Mouse (Mus musculus) kidney, embryonic 14.5 days (tissue): ENCODE results near the gene Engase. TPM values are rescaled to one million over a fixed set of nuclear protein-coding genes. Genes with fewer than 3 reads are reported as not detected.

Source experiments
- ATAC-seq: fragments of 200-750 bp; cut with Nextera tagmentation; 2 replicates; pipeline ENCODE4 v1.8.0; 2017; ENCODE audit warnings: moderate number of reproducible peaks, mild to moderate bottlenecking, moderate TSS enrichment, moderate library complexity; ENCODE audit not compliant: low FRiP score, low TSS enrichment
- H3K27ac ChIP-seq: fragments of 300-500 bp; sonication (generic); 2 replicates; pipeline ENCODE4 v1.5.1; 2014; ENCODE audit warnings: low read depth, mild to moderate bottlenecking, low read length, moderate library complexity, mixed read lengths
- H3K27me3 ChIP-seq: fragments of 300-500 bp; sonication (generic); 2 replicates; pipeline ENCODE4 v1.6.1; 2014; ENCODE audit warnings: mild to moderate bottlenecking, low read length; ENCODE audit not compliant: control insufficient read depth, insufficient read depth
- H3K36me3 ChIP-seq: fragments of 300-500 bp; sonication (generic); 2 replicates; pipeline ENCODE4 v1.6.1; 2014; ENCODE audit warnings: low read length, mixed read lengths; ENCODE audit not compliant: control insufficient read depth, insufficient read depth
- H3K4me1 ChIP-seq: fragments of 300-500 bp; sonication (generic); 2 replicates; pipeline ENCODE4 v1.6.1; 2014; ENCODE audit warnings: low read length, mixed read lengths; ENCODE audit not compliant: control insufficient read depth, insufficient read depth
- H3K4me2 ChIP-seq: fragments of 300-500 bp; sonication (generic); replicated peaks from 2 replicates; pipeline ENCODE4 v1.6.1; 2014; ENCODE audit warnings: low read depth, mild to moderate bottlenecking, low read length
- H3K4me3 ChIP-seq: fragments of 300-500 bp; sonication (generic); 2 replicates; pipeline ENCODE4 v1.5.1; 2014; ENCODE audit warnings: mild to moderate bottlenecking, low read length
- H3K9ac ChIP-seq: fragments of 300-500 bp; sonication (generic); 2 replicates; pipeline ENCODE4 v1.6.1; 2014; ENCODE audit warnings: low read depth, mild to moderate bottlenecking, low read length, moderate library complexity
- H3K9me3 ChIP-seq: fragments of 300-500 bp; sonication (generic); 2 replicates; pipeline ENCODE4 v1.6.1; 2016; ENCODE audit warnings: low read length; ENCODE audit not compliant: control insufficient read depth
- WGBS: fragments of 180-500 bp; shearing (Covaris S2); extraction: QIAGEN DNeasy Blood & Tissue Kit; methylation state at CpG from one replicate; pipeline ENCODE4 v1.1.7; 2014; 5-methylcytosine and 5-hydroxymethylcytosine counted together
- polyA plus RNA-seq: library from polyadenylated mRNA; unstranded; fragments of >200 nt; fragmentation: Nextera tagmentation; extraction: Ambion mirVana; gene quantifications from 2 replicates; pipeline ENCODE4 v1.2.1, GENCODE M21; 2014

Gene Engase
- polyA plus RNA-seq, 1 experiment from 2014 or later: 9.7 TPM

DNA sequence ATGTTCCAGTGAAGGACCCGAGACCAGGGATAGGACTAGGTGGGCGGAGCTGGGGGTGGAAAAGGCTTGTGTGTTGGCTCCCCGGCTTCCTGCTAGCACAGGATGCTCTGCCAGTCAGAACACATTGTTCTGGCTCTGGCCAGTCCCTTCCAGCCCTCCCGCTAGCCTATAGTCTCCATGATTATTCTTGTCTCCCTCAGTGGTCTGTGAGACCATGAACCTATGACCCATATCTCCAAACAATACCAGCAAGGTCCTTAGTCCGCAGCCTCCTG is 27.5 kb downstream of the Engase start:
- ATAC-seq: no peak
- Histone ChIP-seq H3K9me3 (no peaks in the 10 kb centered on the region), H3K36me3 (no peaks in the 10 kb centered on the region), H3K4me3 (no peak overlapping the region), H3K4me2 (no peak overlapping the region), H3K27ac (no peak overlapping the region), H3K9ac (no peak overlapping the region), H3K27me3 (peaks cover 26% of the 10 kb centered on the region), H3K4me1 (0 out of 2 replicates have a peak, but pooled peaks cover 9% of the 10 kb centered on the region)
- 73% methylated on average over 5 of the region's 5 CpGs for WGBS

GRCm38 (mm10) chr11:118507095-118507494 is 30.5 kb downstream of the Engase start:
- 73% methylated on average over 6 of the region's 6 CpGs for WGBS
- no peak for ATAC-seq
- no peak overlapping the region for H3K9ac ChIP-seq

GRCm38 (mm10) chr11:118507904-118508303 is 31.3 kb downstream of the Engase start:
- H3K4me1 ChIP-seq: peaks cover 19% of the 10 kb centered on the region; the same call in 1 of the 2 replicates
- H3K27ac ChIP-seq: no peak overlapping the region
- 0 out of 2 replicates have a peak, but pooled peaks have one; percentile 32 for ATAC-seq
- no peaks in the 10 kb centered on the region for H3K36me3 ChIP-seq
- no peak overlapping the region for H3K4me2 ChIP-seq
- WGBS: 26% methylated on average over 5 of the region's 5 CpGs
- no peak overlapping the region for H3K9ac ChIP-seq
- peaks cover 24% of the 10 kb centered on the region for H3K27me3 ChIP-seq
- H3K4me3 ChIP-seq: no peak overlapping the region
- H3K9me3 ChIP-seq: no peaks in the 10 kb centered on the region

More at GRCm38 (mm10) chr11:118507095-118507494, 30.5 kb downstream of the Engase start:
- no peak overlapping the region for H3K4me2 ChIP-seq
- no peak overlapping the region for H3K4me3 ChIP-seq
- H3K9me3 ChIP-seq: no peaks in the 10 kb centered on the region
- peaks cover 13% of the 10 kb centered on the region; the same call in 1 of the 2 replicates for H3K4me1 ChIP-seq
- H3K27me3 ChIP-seq: peaks cover 26% of the 10 kb centered on the region
- H3K36me3 ChIP-seq: no peaks in the 10 kb centered on the region
- no peak overlapping the region for H3K27ac ChIP-seq

DNA sequence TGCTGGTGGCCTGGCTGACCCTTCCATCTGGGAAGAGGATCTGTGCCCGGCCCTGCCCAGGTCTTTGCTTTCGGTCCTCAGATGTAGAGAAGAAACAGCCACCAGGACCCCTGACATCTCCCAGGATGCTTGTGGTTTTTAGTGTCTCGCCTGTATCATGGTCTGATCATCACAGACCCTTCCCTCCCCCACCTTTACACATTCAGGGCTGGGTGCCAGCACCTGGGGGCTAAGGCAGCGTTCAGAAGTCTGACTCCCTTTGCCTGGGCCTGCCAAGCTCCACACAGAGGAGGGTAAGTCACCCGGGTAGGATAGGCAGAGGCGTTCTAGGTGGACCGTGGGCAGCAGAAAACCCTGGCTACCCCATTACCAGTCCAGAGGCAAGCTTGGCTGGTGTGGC is 31.7 kb downstream of the Engase start:
- no peaks in the 10 kb centered on the region for H3K9me3 ChIP-seq
- 75% methylated on average over 7 of the region's 7 CpGs for WGBS

DNA sequence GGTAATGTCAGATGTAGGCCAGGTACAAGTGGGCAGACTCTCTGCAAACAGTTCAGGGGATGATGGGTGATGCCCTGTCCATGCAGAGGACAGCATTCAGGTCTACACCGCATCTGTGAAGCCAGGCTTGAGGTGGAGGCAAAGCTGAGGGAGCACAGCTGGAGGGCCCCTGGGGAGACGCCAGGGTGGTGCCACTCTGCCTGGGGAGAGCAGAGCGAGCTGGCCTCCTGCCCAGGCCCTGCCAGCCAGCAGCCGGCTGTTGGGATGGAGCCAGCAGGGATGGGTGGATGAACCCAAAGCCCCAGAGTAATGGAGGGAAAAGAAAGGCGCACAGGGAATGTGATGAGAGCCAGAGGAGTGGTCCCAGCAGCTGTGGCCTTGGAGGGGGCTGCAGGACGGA is 35.2 kb downstream of the Engase start:
- H3K4me2 ChIP-seq: 0 out of 2 replicates have a peak overlapping the region, but pooled peaks have one; percentile 21
- 62% methylated on average over 6 of the region's 6 CpGs for WGBS
- ATAC-seq: 0 out of 2 replicates have a peak, but pooled peaks have one; percentile 28
- no peak overlapping the region for H3K9ac ChIP-seq
- no peaks in the 10 kb centered on the region for H3K9me3 ChIP-seq
- H3K27ac ChIP-seq: no peak overlapping the region
- peaks cover 13% of the 10 kb centered on the region; the same call in 1 of the 2 replicates for H3K4me1 ChIP-seq
- H3K4me3 ChIP-seq: no peak overlapping the region
- H3K36me3 ChIP-seq: no peaks in the 10 kb centered on the region
- H3K27me3 ChIP-seq: 0 out of 2 replicates have a peak, but pooled peaks cover 2% of the 10 kb centered on the region

More for the DNA sequence above, 31.7 kb downstream of the Engase start:
- Histone ChIP-seq H3K9ac (no peak overlapping the region), H3K4me2 (no peak overlapping the region), H3K27me3 (peaks cover 22% of the 10 kb centered on the region), H3K4me3 (no peak overlapping the region), H3K36me3 (no peaks in the 10 kb centered on the region), H3K4me1 (peaks cover 18% of the 10 kb centered on the region; the same call in 1 of the 2 replicates), H3K27ac (no peak overlapping the region)
- no peak for ATAC-seq

GRCm38 (mm10) chr11:118512257-118512910 is 35.8 kb downstream of the Engase start:
- 17% methylated on average over 15 of the region's 15 CpGs for WGBS
- peak; percentile 79 for ATAC-seq
- H3K27ac ChIP-seq: no peak overlapping the region
- peaks cover 13% of the 10 kb centered on the region; the same call in 1 of the 2 replicates for H3K4me1 ChIP-seq
- H3K36me3 ChIP-seq: no peaks in the 10 kb centered on the region
- no peak overlapping the region for H3K4me3 ChIP-seq
- H3K9me3 ChIP-seq: no peaks in the 10 kb centered on the region
- H3K4me2 ChIP-seq: peak overlapping the region; percentile 21; the same call in 1 of the 2 replicates
- peak overlapping the region; percentile 12; the same call in 1 of the 2 replicates for H3K9ac ChIP-seq
- H3K27me3 ChIP-seq: 0 out of 2 replicates have a peak, but pooled peaks cover 2% of the 10 kb centered on the region

- H3K4me1 ChIP-seq: peaks cover 3% of the 10 kb centered on the region; the same call in 1 of the 2 replicates
- no peak for ATAC-seq
- WGBS: 78% methylated on average over 7 of the region's 7 CpGs
- H3K9ac ChIP-seq: no peak overlapping the region
- H3K9me3 ChIP-seq: no peaks in the 10 kb centered on the region
- no peak overlapping the region for H3K27ac ChIP-seq
- H3K27me3 ChIP-seq: peaks cover 2% of the 10 kb centered on the region; the same call in 1 of the 2 replicates
- H3K4me2 ChIP-seq: no peak overlapping the region
- H3K36me3 ChIP-seq: no peaks in the 10 kb centered on the region
- H3K4me3 ChIP-seq: no peak overlapping the region
Observed at GRCm38 (mm10) chr11:118517924-118518323, 41.3 kb downstream of the Engase start.

DNA sequence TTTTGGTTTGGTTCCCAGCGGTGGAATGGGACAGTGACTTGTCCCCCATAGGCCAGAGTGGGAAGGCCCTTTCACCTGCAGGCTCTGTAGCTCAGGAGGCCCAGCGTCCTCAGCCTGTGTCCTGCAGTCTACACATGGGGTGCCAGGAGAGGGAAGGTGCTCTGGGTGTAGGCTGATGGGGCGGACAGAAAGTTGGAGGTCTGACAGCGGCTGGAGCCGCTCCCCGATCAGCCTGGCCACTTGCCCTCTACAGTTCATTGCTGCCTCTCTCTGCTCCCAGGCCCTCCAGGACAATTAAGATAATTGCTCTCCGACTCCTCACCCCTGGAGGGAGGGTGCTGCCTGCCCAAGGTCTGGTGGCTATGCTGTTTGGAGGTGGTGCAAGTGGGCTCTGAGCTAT is 42.1 kb downstream of the Engase start:
- no peak for ATAC-seq
- no peak overlapping the region for H3K4me3 ChIP-seq
- no peak overlapping the region for H3K27ac ChIP-seq
- 49% methylated on average over 7 of the region's 7 CpGs for WGBS
- H3K4me2 ChIP-seq: no peak overlapping the region
- 0 out of 2 replicates have a peak, but pooled peaks cover 3% of the 10 kb centered on the region for H3K4me1 ChIP-seq
- H3K36me3 ChIP-seq: no peaks in the 10 kb centered on the region
- no peaks in the 10 kb centered on the region for H3K9me3 ChIP-seq
- H3K9ac ChIP-seq: no peak overlapping the region
- no peaks in the 10 kb centered on the region; the same call in 1 of the 2 replicates for H3K27me3 ChIP-seq

DNA sequence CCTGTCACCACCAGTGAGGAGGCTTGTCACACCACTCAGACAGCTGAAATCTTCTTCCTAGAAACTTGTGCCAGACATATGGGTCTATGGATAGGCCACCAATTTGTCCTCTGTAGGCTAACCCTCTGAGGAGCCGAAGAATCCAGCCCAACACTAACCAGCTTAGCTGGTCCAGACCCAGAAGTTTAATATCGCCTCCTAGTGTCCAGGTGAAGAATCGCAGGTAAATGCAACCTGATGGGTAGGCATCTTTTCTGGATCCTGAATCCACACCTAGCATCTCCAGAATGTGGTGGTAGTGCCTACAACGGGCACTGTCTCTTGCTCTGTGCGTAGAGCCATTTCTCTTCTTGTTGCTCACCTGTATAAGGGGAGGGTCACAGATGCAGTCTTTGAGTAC is 43.6 kb downstream of the Engase start:
- H3K9me3 ChIP-seq: no peaks in the 10 kb centered on the region
- no peaks in the 10 kb centered on the region; the same call in 1 of the 2 replicates for H3K27me3 ChIP-seq
- 60% methylated on average over 5 of the region's 5 CpGs for WGBS
- no peak overlapping the region for H3K9ac ChIP-seq
- H3K27ac ChIP-seq: no peak overlapping the region
- no peaks in the 10 kb centered on the region for H3K36me3 ChIP-seq
- H3K4me3 ChIP-seq: no peak overlapping the region
- H3K4me2 ChIP-seq: no peak overlapping the region
- 0 out of 2 replicates have a peak, but pooled peaks cover 11% of the 10 kb centered on the region for H3K4me1 ChIP-seq
- no peak for ATAC-seq
